Mouse (Mus musculus): Measurements from ENCODE around the gene Kcnd3. TPM values are rescaled to one million over a fixed set of nuclear protein-coding genes. Genes with fewer than 3 reads are reported as not detected.

Kcnd3 gene
- polyA plus RNA-seq, 1 experiment from 2014 or later: 0.62 TPM

- H3K9ac ChIP-seq (ENCODE audit: low read length): no peak overlapping the region
- 65% methylated on average over 15 of the region's 15 CpGs for WGBS
- no peak for ATAC-seq (replicated peaks; ENCODE audit: extremely low read depth, insufficient read depth, low FRiP score)
Observed at GRCm38 (mm10) chr3:105505161-105505872, 53.2 kb downstream of the Kcnd3 start.

GRCm38 (mm10) chr3:105505873-105506170, 53.7 kb downstream of the Kcnd3 start:
- Histone ChIP-seq H3K36me3 (ENCODE audit: control insufficient read depth, insufficient read depth) (no peaks in the 10 kb centered on the region), H3K9ac (ENCODE audit: low read length) (no peak overlapping the region), H3K4me2 (ENCODE audit: low read depth, low read length) (no peak overlapping the region), H3K4me3 (ENCODE audit: low read length) (no peak overlapping the region), H3K27me3 (ENCODE audit: control insufficient read depth, insufficient read depth, low read length) (no peaks in the 10 kb centered on the region), H3K4me1 (ENCODE audit: control insufficient read depth, insufficient read depth, low read length) (peaks cover 6% of the 10 kb centered on the region), H3K9me3 (replicated peaks; ENCODE audit: control insufficient read depth, low read length) (no peaks in the 10 kb centered on the region), H3K27ac (ENCODE audit: low read length) (no peak overlapping the region)
- 74% methylated on average over 7 of the region's 7 CpGs for WGBS
- ATAC-seq (replicated peaks; ENCODE audit: extremely low read depth, insufficient read depth, low FRiP score): no peak

More at GRCm38 (mm10) chr3:105505161-105505872, 53.2 kb downstream of the Kcnd3 start:
- Histone ChIP-seq H3K4me3 (ENCODE audit: low read length) (no peak overlapping the region), H3K27me3 (ENCODE audit: control insufficient read depth, insufficient read depth, low read length) (no peaks in the 10 kb centered on the region), H3K4me1 (ENCODE audit: control insufficient read depth, insufficient read depth, low read length) (peaks cover 6% of the 10 kb centered on the region), H3K9me3 (replicated peaks; ENCODE audit: control insufficient read depth, low read length) (no peaks in the 10 kb centered on the region), H3K36me3 (ENCODE audit: control insufficient read depth, insufficient read depth) (no peaks in the 10 kb centered on the region), H3K27ac (ENCODE audit: low read length) (no peak overlapping the region), H3K4me2 (ENCODE audit: low read depth, low read length) (no peak overlapping the region)

- Histone ChIP-seq H3K27me3 (ENCODE audit: control insufficient read depth, insufficient read depth, low read length) (no peaks in the 10 kb centered on the region), H3K9ac (ENCODE audit: low read length) (no peak overlapping the region), H3K4me1 (ENCODE audit: control insufficient read depth, insufficient read depth, low read length) (peaks cover 6% of the 10 kb centered on the region), H3K27ac (ENCODE audit: low read length) (no peak overlapping the region), H3K36me3 (ENCODE audit: control insufficient read depth, insufficient read depth) (no peaks in the 10 kb centered on the region), H3K4me3 (ENCODE audit: low read length) (no peak overlapping the region), H3K9me3 (replicated peaks; ENCODE audit: control insufficient read depth, low read length) (no peaks in the 10 kb centered on the region), H3K4me2 (ENCODE audit: low read depth, low read length) (no peak overlapping the region)
- WGBS: 92% methylated on average over 4 of the region's 4 CpGs
- no peak for ATAC-seq (replicated peaks; ENCODE audit: extremely low read depth, insufficient read depth, low FRiP score)
Observed at GRCm38 (mm10) chr3:105506592-105506991, 54.5 kb downstream of the Kcnd3 start.

- H3K9me3 ChIP-seq (replicated peaks; ENCODE audit: control insufficient read depth, low read length): no peaks in the 10 kb centered on the region
- H3K4me3 ChIP-seq (ENCODE audit: low read length): no peak overlapping the region
- H3K4me1 ChIP-seq (ENCODE audit: control insufficient read depth, insufficient read depth, low read length): 0 out of 2 replicates have a peak, but pooled peaks cover 3% of the 10 kb centered on the region
- no peaks in the 10 kb centered on the region for H3K36me3 ChIP-seq (ENCODE audit: control insufficient read depth, insufficient read depth)
- H3K9ac ChIP-seq (ENCODE audit: low read length): no peak overlapping the region
- H3K27ac ChIP-seq (ENCODE audit: low read length): no peak overlapping the region
- no peaks in the 10 kb centered on the region for H3K27me3 ChIP-seq (ENCODE audit: control insufficient read depth, insufficient read depth, low read length)
- WGBS: 65% methylated on average over 4 of the region's 4 CpGs
- no peak overlapping the region for H3K4me2 ChIP-seq (ENCODE audit: low read depth, low read length)
- no peak for ATAC-seq (replicated peaks; ENCODE audit: extremely low read depth, insufficient read depth, low FRiP score)
Observed at GRCm38 (mm10) chr3:105509321-105509720, 57.2 kb downstream of the Kcnd3 start.

GRCm38 (mm10) chr3:105511836-105512235, 59.7 kb downstream of the Kcnd3 start:
- Histone ChIP-seq H3K27me3 (ENCODE audit: control insufficient read depth, insufficient read depth, low read length) (no peaks in the 10 kb centered on the region), H3K27ac (ENCODE audit: low read length) (no peak overlapping the region), H3K9me3 (replicated peaks; ENCODE audit: control insufficient read depth, low read length) (no peaks in the 10 kb centered on the region), H3K4me2 (ENCODE audit: low read depth, low read length) (no peak overlapping the region), H3K4me1 (ENCODE audit: control insufficient read depth, insufficient read depth, low read length) (no peaks in the 10 kb centered on the region), H3K9ac (ENCODE audit: low read length) (no peak overlapping the region), H3K36me3 (ENCODE audit: control insufficient read depth, insufficient read depth) (no peaks in the 10 kb centered on the region), H3K4me3 (ENCODE audit: low read length) (no peak overlapping the region)
- ATAC-seq (replicated peaks; ENCODE audit: extremely low read depth, insufficient read depth, low FRiP score): no peak
- 18% methylated on average over 2 of the region's 2 CpGs for WGBS

GRCm38 (mm10) chr3:105514215-105514614, 62.1 kb downstream of the Kcnd3 start:
- WGBS: 40% methylated on average over 3 of the region's 3 CpGs
- Histone ChIP-seq H3K9me3 (replicated peaks; ENCODE audit: control insufficient read depth, low read length) (no peaks in the 10 kb centered on the region), H3K4me3 (ENCODE audit: low read length) (no peak overlapping the region), H3K27ac (ENCODE audit: low read length) (no peak overlapping the region), H3K9ac (ENCODE audit: low read length) (no peak overlapping the region), H3K4me1 (ENCODE audit: control insufficient read depth, insufficient read depth, low read length) (no peaks in the 10 kb centered on the region), H3K36me3 (ENCODE audit: control insufficient read depth, insufficient read depth) (no peaks in the 10 kb centered on the region), H3K27me3 (ENCODE audit: control insufficient read depth, insufficient read depth, low read length) (no peaks in the 10 kb centered on the region), H3K4me2 (ENCODE audit: low read depth, low read length) (no peak overlapping the region)
- no peak for ATAC-seq (replicated peaks; ENCODE audit: extremely low read depth, insufficient read depth, low FRiP score)

- no peak for ATAC-seq (replicated peaks; ENCODE audit: extremely low read depth, insufficient read depth, low FRiP score)
- Histone ChIP-seq H3K4me2 (ENCODE audit: low read depth, low read length) (no peak overlapping the region), H3K9me3 (replicated peaks; ENCODE audit: control insufficient read depth, low read length) (no peaks in the 10 kb centered on the region)
Observed at GRCm38 (mm10) chr3:105515035-105515434, 62.9 kb downstream of the Kcnd3 start.

GRCm38 (mm10) chr3:105515640-105516039, 63.5 kb downstream of the Kcnd3 start:
- no peaks in the 10 kb centered on the region for H3K9me3 ChIP-seq (replicated peaks; ENCODE audit: control insufficient read depth, low read length)
- H3K27me3 ChIP-seq (ENCODE audit: control insufficient read depth, insufficient read depth, low read length): no peaks in the 10 kb centered on the region
- no peak overlapping the region for H3K9ac ChIP-seq (ENCODE audit: low read length)
- no peak overlapping the region for H3K4me3 ChIP-seq (ENCODE audit: low read length)
- ATAC-seq (replicated peaks; ENCODE audit: extremely low read depth, insufficient read depth, low FRiP score): no peak
- H3K4me2 ChIP-seq (ENCODE audit: low read depth, low read length): no peak overlapping the region
- H3K27ac ChIP-seq (ENCODE audit: low read length): no peak overlapping the region
- H3K4me1 ChIP-seq (ENCODE audit: control insufficient read depth, insufficient read depth, low read length): peaks cover 2% of the 10 kb centered on the region
- no peaks in the 10 kb centered on the region for H3K36me3 ChIP-seq (ENCODE audit: control insufficient read depth, insufficient read depth)
- WGBS: 89% methylated on average over 1 of the region's 1 CpGs

More at GRCm38 (mm10) chr3:105515035-105515434, 62.9 kb downstream of the Kcnd3 start:
- Histone ChIP-seq H3K9ac (ENCODE audit: low read length) (no peak overlapping the region), H3K36me3 (ENCODE audit: control insufficient read depth, insufficient read depth) (no peaks in the 10 kb centered on the region), H3K4me3 (ENCODE audit: low read length) (no peak overlapping the region), H3K27me3 (ENCODE audit: control insufficient read depth, insufficient read depth, low read length) (no peaks in the 10 kb centered on the region), H3K27ac (ENCODE audit: low read length) (no peak overlapping the region), H3K4me1 (ENCODE audit: control insufficient read depth, insufficient read depth, low read length) (no peaks in the 10 kb centered on the region)

- ATAC-seq (replicated peaks; ENCODE audit: extremely low read depth, insufficient read depth, low FRiP score): no peak
- Histone ChIP-seq H3K4me1 (ENCODE audit: control insufficient read depth, insufficient read depth, low read length) (peaks cover 14% of the 10 kb centered on the region), H3K9me3 (replicated peaks; ENCODE audit: control insufficient read depth, low read length) (no peaks in the 10 kb centered on the region), H3K9ac (ENCODE audit: low read length) (no peak overlapping the region), H3K27ac (ENCODE audit: low read length) (no peak overlapping the region), H3K27me3 (ENCODE audit: control insufficient read depth, insufficient read depth, low read length) (no peaks in the 10 kb centered on the region), H3K4me2 (ENCODE audit: low read depth, low read length) (no peak overlapping the region), H3K4me3 (ENCODE audit: low read length) (no peak overlapping the region), H3K36me3 (ENCODE audit: control insufficient read depth, insufficient read depth) (no peaks in the 10 kb centered on the region)
- 69% methylated on average over 6 of the region's 6 CpGs for WGBS
Observed at GRCm38 (mm10) chr3:105520446-105520845, 68.3 kb downstream of the Kcnd3 start.

Measured in heart, embryonic 16.5 days (tissue).